Mouse (Mus musculus) forebrain, embryonic 16.5 days (tissue): ENCODE data around the gene Megf8. TPM values are rescaled to one million over a fixed set of nuclear protein-coding genes. Genes with fewer than 3 reads are reported as not detected.
A peak's percentile ranks its signal among the peaks of the same experiment; 100 is the strongest.

Experiments used
- ATAC-seq: fragments of 200-750 bp; cut with Nextera tagmentation; 2 replicates; pipeline ENCODE4 v1.8.0; 2017; ENCODE audit warnings: mild to moderate bottlenecking, moderate library complexity
- H3K27ac ChIP-seq: fragments of 300-500 bp; sonication (generic); 2 replicates; pipeline ENCODE4 v1.5.1; 2014; ENCODE audit warnings: low read length, control low read depth
- H3K27me3 ChIP-seq: fragments of 300-500 bp; sonication (generic); replicated peaks from 2 replicates; pipeline ENCODE4 v1.6.1; 2014; ENCODE audit warnings: low read length; ENCODE audit not compliant: control insufficient read depth, insufficient read depth
- H3K36me3 ChIP-seq: fragments of 300-500 bp; sonication (generic); 2 replicates; pipeline ENCODE4 v1.6.1; 2014; ENCODE audit not compliant: control insufficient read depth, insufficient read depth
- H3K4me1 ChIP-seq: fragments of 300-500 bp; sonication (generic); replicated peaks from 2 replicates; pipeline ENCODE4 v1.6.1; 2014; ENCODE audit warnings: low read length; ENCODE audit not compliant: control insufficient read depth, insufficient read depth
- H3K4me2 ChIP-seq: fragments of 300-500 bp; sonication (generic); 2 replicates; pipeline ENCODE4 v1.6.1; 2014; ENCODE audit warnings: mild to moderate bottlenecking, low read length, control low read depth
- H3K4me3 ChIP-seq: fragments of 300-500 bp; sonication (generic); replicated peaks from 2 replicates; pipeline ENCODE4 v1.5.1; 2014; ENCODE audit warnings: mild to moderate bottlenecking, low read length, control low read depth
- H3K9ac ChIP-seq: fragments of 300-500 bp; sonication (generic); replicated peaks from 2 replicates; pipeline ENCODE4 v1.6.1; 2014; ENCODE audit warnings: low read depth, low read length, control low read depth
- H3K9me3 ChIP-seq: fragments of 300-500 bp; sonication (generic); 2 replicates; pipeline ENCODE4 v1.6.1; 2016; ENCODE audit warnings: low read length; ENCODE audit not compliant: control insufficient read depth
- WGBS: fragments of 180-500 bp; shearing (Covaris S2); extraction: QIAGEN DNeasy Blood & Tissue Kit; methylation state at CpG from one replicate; pipeline ENCODE4 v1.1.7; 2014; 5-methylcytosine and 5-hydroxymethylcytosine counted together
- polyA plus RNA-seq: library from polyadenylated mRNA; unstranded; fragments of >200 nt; fragmentation: Nextera tagmentation; extraction: Ambion mirVana; gene quantifications from 2 replicates; pipeline ENCODE4 v1.2.1, GENCODE M21; 2015

Megf8 gene
- polyA plus RNA-seq, 1 experiment from 2014 or later, result 25.0 TPM

DNA sequence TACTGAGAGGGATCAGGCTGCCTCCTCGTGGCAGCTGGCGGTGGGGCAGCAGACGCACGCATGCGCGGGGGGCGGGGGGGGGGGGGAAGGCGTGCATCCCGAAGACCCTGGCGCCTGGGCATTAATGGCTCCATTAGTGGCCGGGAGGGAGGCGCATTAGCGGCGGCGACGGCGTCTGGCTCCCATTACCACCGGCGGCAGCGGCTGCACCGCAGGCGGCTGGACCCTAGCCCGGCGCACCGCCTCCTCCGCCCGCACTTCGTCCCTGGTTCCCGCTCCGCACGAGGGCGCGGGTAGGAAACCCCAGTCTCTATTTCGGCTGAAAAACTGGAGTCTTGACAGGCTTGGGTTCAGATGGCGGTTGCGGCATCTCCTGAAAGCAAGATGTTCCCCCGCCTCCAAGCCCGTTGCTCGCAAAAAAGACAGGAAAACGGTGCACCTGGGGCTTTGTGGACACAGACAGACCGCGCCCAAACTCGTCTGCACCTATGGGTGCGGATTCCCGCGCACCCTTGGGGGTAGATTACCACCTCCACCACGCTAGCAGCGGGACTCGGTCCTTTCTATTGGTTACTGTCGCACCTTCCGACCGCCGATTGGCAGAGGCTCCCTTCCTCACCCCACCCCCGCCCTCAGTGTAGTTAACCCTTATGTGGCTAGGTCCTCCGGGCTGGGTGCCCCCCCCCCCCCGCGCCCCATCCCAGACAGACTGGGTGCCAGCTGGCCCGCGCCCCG lies 38.5 kb upstream of the Megf8 start:
- H3K9me3 ChIP-seq, result no peaks in the 10 kb centered on the region
- ATAC-seq, result peak; percentile 79
- peak overlapping the region; percentile 100 for H3K27ac ChIP-seq
- peak overlapping the region; percentile 67 for H3K4me3 ChIP-seq
- H3K4me2 ChIP-seq, result peak overlapping the region; percentile 80
- WGBS, result 0% methylated on average over 53 of the region's 60 CpGs
- peaks cover 58% of the 10 kb centered on the region for H3K4me1 ChIP-seq
- no peaks in the 10 kb centered on the region for H3K27me3 ChIP-seq
- peaks cover under 1% of the 10 kb centered on the region; the same call in 1 of the 2 replicates for H3K36me3 ChIP-seq
- H3K9ac ChIP-seq, result peak overlapping the region; percentile 78

DNA sequence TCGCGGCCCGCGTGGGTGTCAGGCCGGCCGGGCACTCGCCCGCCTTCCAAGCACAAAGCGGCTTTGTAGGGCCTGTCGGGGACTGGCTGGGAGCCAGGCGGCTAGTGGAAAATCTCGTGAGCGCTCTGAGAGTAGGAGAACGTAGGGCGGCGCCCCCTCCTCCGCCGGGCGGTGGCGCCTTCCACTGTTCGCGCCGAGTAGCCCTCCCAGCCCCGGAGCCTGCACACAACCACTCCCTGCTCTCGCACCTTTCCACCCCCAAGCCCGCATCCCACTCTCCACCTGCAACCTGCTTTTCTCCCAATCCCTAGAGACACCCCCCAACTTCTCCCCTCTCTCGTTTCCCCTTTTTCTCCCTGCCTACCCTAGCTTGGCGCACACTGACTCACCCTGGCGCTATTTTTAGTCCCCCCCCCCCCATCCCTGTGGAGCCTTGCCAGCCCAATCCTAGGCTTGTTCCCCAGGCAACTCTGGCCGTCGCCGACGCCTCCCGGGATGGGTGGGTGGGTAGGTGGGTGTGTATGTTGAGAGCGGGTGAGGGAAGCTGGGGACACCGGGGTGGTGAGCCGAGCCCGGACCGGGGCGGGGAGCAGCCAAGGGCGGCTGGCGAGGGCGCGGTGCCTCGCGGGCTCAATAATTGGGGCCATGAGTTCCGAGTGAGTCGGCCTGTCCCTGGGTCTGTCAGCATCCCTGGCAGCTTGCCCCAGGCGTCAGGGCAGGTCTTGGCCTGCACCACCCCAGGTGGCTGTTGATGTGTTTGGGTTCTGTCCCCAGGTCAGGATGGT lies 37.7 kb upstream of the Megf8 start:
- Histone ChIP-seq H3K36me3 (no peaks in the 10 kb centered on the region), H3K27me3 (no peaks in the 10 kb centered on the region), H3K9ac (peak overlapping the region; percentile 78), H3K4me2 (peak overlapping the region; percentile 80), H3K4me3 (peak overlapping the region; percentile 67), H3K9me3 (no peaks in the 10 kb centered on the region), H3K4me1 (peaks cover 62% of the 10 kb centered on the region), H3K27ac (peak overlapping the region; percentile 100)
- ATAC-seq, result peak; percentile 61
- under 1% methylated on average over 48 of the region's 49 CpGs for WGBS

DNA sequence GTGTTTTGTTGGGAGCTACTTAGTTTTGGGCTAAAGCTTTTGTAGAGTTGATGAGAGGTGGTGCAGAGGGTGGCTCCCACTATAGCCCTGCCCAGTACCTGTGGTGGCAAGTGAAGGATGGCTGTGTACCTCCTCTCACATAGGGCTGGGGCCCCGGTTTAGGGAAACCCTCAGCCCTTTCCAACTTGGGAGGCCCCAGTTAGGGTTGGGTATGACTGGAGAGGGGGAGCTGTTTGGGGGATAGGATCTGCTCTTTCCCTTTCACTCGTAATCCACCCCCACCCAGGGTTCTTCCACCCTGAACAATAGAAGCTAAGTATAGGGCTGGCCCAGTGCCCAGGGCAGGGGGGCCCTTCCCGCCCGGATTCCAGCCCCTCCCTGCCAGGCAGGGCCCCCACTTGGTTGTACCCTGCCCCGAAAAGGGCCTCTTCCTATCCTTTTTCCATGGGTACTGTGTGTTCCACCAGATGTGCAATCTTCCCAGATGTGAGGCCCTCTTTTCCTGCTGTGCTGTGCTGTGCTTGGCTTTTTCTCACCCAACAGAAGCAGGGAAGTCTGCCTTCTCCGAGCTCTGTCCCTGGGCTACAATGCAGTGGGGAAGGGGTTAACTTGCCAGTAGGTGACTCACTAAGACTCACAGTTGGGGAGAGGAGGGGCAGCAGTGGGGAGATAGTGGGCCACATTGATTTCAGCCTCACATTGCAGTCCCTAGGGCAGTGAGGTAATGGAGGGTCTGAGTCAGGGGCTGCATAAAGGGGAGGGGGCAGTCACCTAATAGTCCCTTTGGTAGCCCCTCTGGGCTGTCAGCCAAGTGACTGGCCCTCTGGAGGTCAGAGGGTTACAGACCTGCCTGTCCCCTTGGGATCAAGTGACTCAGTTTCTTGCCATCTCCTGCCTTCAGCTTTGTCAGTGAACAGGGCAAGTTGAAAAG lies 36.8 kb upstream of the Megf8 start:
- no peak for ATAC-seq
- 1% methylated on average over 6 of the region's 6 CpGs for WGBS
- no peaks in the 10 kb centered on the region for H3K27me3 ChIP-seq
- peak overlapping the region; percentile 67 for H3K4me3 ChIP-seq
- no peaks in the 10 kb centered on the region for H3K9me3 ChIP-seq
- H3K36me3 ChIP-seq, result peaks cover 2% of the 10 kb centered on the region; the same call in 1 of the 2 replicates
- H3K4me1 ChIP-seq, result peaks cover 66% of the 10 kb centered on the region
- H3K27ac ChIP-seq, result peak overlapping the region; percentile 100
- peak overlapping the region; percentile 80 for H3K4me2 ChIP-seq
- peak overlapping the region; percentile 78 for H3K9ac ChIP-seq

DNA sequence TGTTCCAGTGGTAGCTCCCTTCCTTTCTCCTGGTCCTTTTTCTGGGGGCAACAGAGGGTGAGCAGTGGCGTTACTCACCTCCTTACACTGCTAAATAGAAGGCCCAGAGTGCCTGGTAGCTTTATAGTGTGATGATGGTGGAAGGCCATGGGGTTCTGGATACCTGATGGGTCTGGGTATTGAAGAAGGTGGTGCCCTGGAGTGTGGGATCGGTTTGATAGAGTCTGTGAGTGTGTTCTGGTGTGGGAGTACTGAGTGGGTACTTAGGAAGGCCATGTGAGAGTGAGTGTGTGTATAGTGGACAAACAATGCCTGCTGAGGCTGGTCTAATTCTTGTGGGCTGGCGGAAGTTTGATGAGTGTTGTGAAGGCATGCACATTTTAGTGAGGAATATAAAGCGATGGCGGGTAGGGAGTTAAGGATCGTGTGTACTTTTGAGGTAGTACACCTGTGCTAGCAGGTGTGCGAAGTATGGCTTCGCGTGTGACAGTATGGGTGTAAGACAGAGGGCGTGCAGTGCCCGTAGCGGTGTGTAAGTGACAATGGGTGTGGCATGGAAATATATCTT lies 35.7 kb upstream of the Megf8 start:
- Histone ChIP-seq H3K36me3 (peaks cover 13% of the 10 kb centered on the region), H3K4me3 (peak overlapping the region; percentile 67), H3K9me3 (no peaks in the 10 kb centered on the region), H3K4me1 (peaks cover 56% of the 10 kb centered on the region), H3K27me3 (no peaks in the 10 kb centered on the region), H3K9ac (peak overlapping the region; percentile 55), H3K4me2 (peak overlapping the region; percentile 80), H3K27ac (peak overlapping the region; percentile 100)
- peak; percentile 7; the same call in 1 of the 2 replicates for ATAC-seq
- 14% methylated on average over 12 of the region's 12 CpGs for WGBS

DNA sequence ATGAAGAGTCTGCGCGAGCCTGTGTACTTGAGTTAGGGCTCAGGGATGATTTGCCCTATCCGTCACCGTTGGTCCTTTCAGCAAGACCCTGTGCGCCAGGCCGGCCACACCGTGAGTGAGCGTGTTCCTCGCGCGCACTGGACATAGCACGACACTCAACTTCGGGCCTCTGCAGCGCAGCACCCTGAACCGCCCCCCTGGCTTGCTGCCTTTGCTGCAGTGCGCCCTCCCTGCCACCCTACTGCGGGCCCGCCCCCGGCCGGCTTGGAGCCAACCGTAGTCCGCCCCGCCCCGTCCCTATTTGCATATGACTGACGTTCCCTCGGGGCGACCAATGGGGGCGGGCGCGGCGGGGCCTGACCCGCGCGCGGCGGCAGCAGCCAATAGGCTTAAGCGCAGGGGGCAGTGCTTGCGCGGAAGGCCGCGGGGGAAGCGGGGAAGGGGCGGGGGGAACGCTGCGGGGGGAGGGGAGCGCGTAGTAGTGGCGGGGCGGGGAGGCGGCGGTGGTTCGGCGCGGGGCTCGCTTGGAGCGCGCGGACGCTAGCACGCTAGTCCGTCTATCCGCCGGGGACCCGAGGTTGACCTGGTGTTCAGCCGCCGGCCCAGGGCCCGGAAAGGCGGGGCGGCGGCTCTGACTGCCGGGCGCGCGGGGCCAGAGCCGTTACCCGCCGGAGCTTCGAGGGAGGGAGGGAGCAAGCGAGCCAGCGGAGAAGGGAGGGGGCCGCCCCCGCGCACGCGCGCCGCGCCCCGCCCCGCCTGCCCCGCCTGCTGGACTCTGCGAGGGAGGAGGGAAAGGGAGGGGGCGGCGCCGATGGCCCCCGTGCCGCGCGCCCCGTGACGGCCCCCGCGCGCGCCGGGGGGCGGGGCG lies 35.0 kb upstream of the Megf8 start:
- Histone ChIP-seq H3K9ac (peak overlapping the region; percentile 85), H3K27ac (peak overlapping the region; percentile 100), H3K9me3 (no peaks in the 10 kb centered on the region), H3K27me3 (no peaks in the 10 kb centered on the region), H3K4me2 (peak overlapping the region; percentile 93), H3K4me3 (peak overlapping the region; percentile 67), H3K4me1 (peaks cover 55% of the 10 kb centered on the region), H3K36me3 (peaks cover 17% of the 10 kb centered on the region)
- under 1% methylated on average over 69 of the region's 108 CpGs for WGBS
- ATAC-seq, result peak; percentile 66

DNA sequence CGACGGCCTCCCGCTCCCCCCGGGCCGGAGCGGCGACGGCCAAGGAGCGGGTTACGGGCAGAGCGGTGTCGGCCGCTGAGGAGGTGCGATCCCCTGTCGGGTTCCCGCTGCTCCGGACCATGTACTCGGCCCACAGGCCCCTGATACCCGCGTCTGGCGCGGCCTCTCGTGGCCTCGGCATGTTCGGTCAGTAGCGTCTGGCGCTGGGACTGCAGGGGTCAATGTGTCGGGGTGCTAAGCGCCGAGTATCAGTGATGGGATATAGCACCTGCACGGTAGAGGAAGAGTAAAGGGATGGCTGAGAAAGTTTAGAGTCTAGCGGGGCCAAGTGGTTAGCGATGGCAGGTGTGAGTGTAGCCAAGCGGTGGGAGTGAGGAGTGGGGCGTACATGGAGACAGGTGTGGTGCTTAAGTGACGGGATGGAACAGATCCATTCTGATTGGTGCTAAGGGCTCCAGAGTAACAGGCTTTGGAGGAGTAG lies 34.2 kb upstream of the Megf8 start:
- peak overlapping the region; percentile 85 for H3K9ac ChIP-seq
- H3K4me3 ChIP-seq, result peak overlapping the region; percentile 67
- H3K4me2 ChIP-seq, result peak overlapping the region; percentile 93
- H3K27me3 ChIP-seq, result no peaks in the 10 kb centered on the region
- 0% methylated on average over 28 of the region's 36 CpGs for WGBS
- H3K27ac ChIP-seq, result peak overlapping the region; percentile 97
- H3K36me3 ChIP-seq, result peaks cover 25% of the 10 kb centered on the region
- no peaks in the 10 kb centered on the region for H3K9me3 ChIP-seq
- H3K4me1 ChIP-seq, result peaks cover 50% of the 10 kb centered on the region
- no peak for ATAC-seq

DNA sequence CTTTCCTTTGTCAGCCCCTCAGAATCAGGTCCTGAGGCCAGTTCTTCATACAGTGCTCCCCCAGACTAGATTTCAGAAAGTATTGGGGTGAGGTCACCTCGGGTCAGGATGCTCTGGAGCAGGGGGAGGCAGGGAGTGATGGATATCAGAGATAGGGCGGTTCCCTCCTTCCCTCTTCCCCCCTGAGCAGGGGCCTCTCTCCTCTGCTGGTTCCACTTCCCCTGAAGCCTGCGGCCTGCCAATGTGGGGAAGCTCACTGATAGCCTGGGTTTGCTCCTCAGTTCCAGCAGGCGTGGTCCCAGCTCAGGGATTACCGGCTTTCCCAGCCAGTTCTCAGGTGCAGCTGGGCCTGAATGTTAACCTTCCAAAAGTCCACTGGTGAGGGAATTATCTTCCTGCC lies 33.3 kb upstream of the Megf8 start:
- peak overlapping the region; percentile 85 for H3K9ac ChIP-seq
- H3K4me2 ChIP-seq, result peak overlapping the region; percentile 93
- 10% methylated on average over 5 of the region's 5 CpGs for WGBS
- no peaks in the 10 kb centered on the region for H3K27me3 ChIP-seq
- peak overlapping the region; percentile 67 for H3K4me3 ChIP-seq
- H3K36me3 ChIP-seq, result peaks cover 33% of the 10 kb centered on the region
- H3K4me1 ChIP-seq, result peaks cover 46% of the 10 kb centered on the region
- H3K9me3 ChIP-seq, result no peaks in the 10 kb centered on the region
- ATAC-seq, result no peak
- peak overlapping the region; percentile 97 for H3K27ac ChIP-seq

DNA sequence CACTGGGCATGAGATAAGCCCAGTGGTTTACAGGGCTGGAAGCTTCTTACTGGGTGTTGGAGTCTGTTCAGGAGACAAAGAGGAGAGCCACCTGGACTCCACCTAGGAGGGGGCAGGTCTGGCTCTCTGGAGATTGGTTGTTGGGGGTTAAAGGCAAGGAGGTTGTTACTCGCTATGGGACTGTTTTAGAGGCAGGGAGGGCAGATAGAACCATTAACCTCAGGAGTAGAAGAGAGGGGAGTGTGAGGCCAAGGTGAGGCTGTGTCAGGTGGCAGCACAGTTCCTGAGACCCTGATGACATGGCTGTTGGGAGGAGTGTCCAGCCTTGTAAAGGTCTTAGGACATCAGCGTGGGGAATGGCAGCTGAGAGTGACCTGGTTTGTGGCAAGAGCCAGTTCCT lies 32.8 kb upstream of the Megf8 start:
- Histone ChIP-seq H3K4me1 (peaks cover 46% of the 10 kb centered on the region), H3K36me3 (peaks cover 39% of the 10 kb centered on the region), H3K27me3 (no peaks in the 10 kb centered on the region), H3K4me2 (peak overlapping the region; percentile 93), H3K4me3 (peak overlapping the region; percentile 67), H3K9me3 (no peaks in the 10 kb centered on the region), H3K9ac (peak overlapping the region; percentile 85), H3K27ac (peak overlapping the region; percentile 35; the same call in 1 of the 2 replicates)
- 52% methylated on average over 2 of the region's 2 CpGs for WGBS
- ATAC-seq, result no peak
